Mouse (Mus musculus): ENCODE measurements at regions not wholly inside any gene's neighbourhood (a gene's known extent, or its start where the extent isn't known, plus 50 kb on each side); places are given as distances from the start of the nearest gene placed in this dataset.

DNA sequence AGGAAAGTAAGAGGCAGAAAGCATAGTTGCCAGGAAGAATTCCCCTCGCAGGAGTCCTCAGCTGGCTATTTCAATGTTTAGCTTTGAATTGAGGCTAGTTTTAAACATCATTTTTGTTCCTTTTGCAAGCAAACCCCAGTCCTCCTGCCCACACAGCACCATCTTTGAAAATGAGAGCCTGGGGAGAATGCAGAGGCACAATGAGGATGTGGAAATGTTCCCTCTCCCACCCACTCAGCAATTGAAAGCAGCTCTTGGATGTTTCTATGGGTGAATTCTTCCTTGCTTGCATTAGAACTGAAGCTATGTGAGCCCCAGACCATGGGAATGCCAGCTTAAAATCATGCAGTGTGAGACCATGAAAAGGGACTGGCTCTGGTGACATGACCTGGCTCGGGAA, 109.3 kb upstream of the Dpp6 start:
- TF ChIP-seq CTCF (IDR thresholded peaks at IDR 0.05; ENCODE audit: low read depth) (no peak), EP300 (optimal IDR thresholded peaks at IDR 0.05) (no peak)

All from stomach, postnatal 0 days (tissue).